Mouse (Mus musculus): ENCODE results near the gene Plbd1. TPM values are rescaled to one million over a fixed set of nuclear protein-coding genes. Genes with fewer than 3 reads are reported as not detected.

Gene Plbd1
- polyA plus RNA-seq, 1 experiment, result 37.1 TPM

GRCm38 (mm10) chr6:136644171-136644570 is 17.6 kb downstream of the Plbd1 start:
- no peaks in the 10 kb centered on the region for H3K4me1 ChIP-seq (replicated peaks; ENCODE audit: control insufficient read depth, insufficient read depth, low read length)
- 98% methylated on average over 2 of the region's 2 CpGs for WGBS
- H3K27ac ChIP-seq (ENCODE audit: control insufficient read depth, insufficient read depth, low read length), result no peak overlapping the region
- H3K36me3 ChIP-seq (ENCODE audit: control insufficient read depth, insufficient read depth, low read length), result no peaks in the 10 kb centered on the region
- H3K27me3 ChIP-seq (ENCODE audit: control insufficient read depth, insufficient read depth, low read length), result no peaks in the 10 kb centered on the region
- no peak for TF ChIP-seq POLR2A (IDR thresholded peaks at IDR 0.05; ENCODE audit: control insufficient read depth, extremely low read depth, insufficient read depth, low read length, poor library complexity)
- TF ChIP-seq CTCF (IDR thresholded peaks at IDR 0.05; ENCODE audit: borderline replicate concordance, control insufficient read depth, extremely low read depth, insufficient read depth, low read length, poor library complexity), result no peak
- no peak overlapping the region for H3K4me3 ChIP-seq (ENCODE audit: control insufficient read depth, insufficient read depth, low read length)
- DNase-seq, result peak; percentile 5

GRCm38 (mm10) chr6:136634982-136635381 is 26.7 kb downstream of the Plbd1 start:
- Histone ChIP-seq H3K36me3 (ENCODE audit: control insufficient read depth, insufficient read depth, low read length) (no peaks in the 10 kb centered on the region), H3K4me3 (ENCODE audit: control insufficient read depth, insufficient read depth, low read length) (no peak overlapping the region), H3K4me1 (replicated peaks; ENCODE audit: control insufficient read depth, insufficient read depth, low read length) (no peaks in the 10 kb centered on the region), H3K27ac (ENCODE audit: control insufficient read depth, insufficient read depth, low read length) (no peak overlapping the region), H3K27me3 (ENCODE audit: control insufficient read depth, insufficient read depth, low read length) (no peaks in the 10 kb centered on the region)
- WGBS, result 60% methylated on average over 3 of the region's 3 CpGs
- TF ChIP-seq POLR2A (IDR thresholded peaks at IDR 0.05; ENCODE audit: control insufficient read depth, extremely low read depth, insufficient read depth, low read length, poor library complexity) (no peak), CTCF (IDR thresholded peaks at IDR 0.05; ENCODE audit: borderline replicate concordance, control insufficient read depth, extremely low read depth, insufficient read depth, low read length, poor library complexity) (no peak)
- no peak for DNase-seq

GRCm38 (mm10) chr6:136633719-136634118 is 28.0 kb downstream of the Plbd1 start:
- no peaks in the 10 kb centered on the region for H3K4me1 ChIP-seq (replicated peaks; ENCODE audit: control insufficient read depth, insufficient read depth, low read length)
- no peaks in the 10 kb centered on the region for H3K36me3 ChIP-seq (ENCODE audit: control insufficient read depth, insufficient read depth, low read length)
- no peak overlapping the region for H3K27ac ChIP-seq (ENCODE audit: control insufficient read depth, insufficient read depth, low read length)
- H3K4me3 ChIP-seq (ENCODE audit: control insufficient read depth, insufficient read depth, low read length), result no peak overlapping the region
- no peaks in the 10 kb centered on the region for H3K27me3 ChIP-seq (ENCODE audit: control insufficient read depth, insufficient read depth, low read length)
- DNase-seq, result no peak
- WGBS, result 87% methylated on average over 6 of the region's 6 CpGs
- TF ChIP-seq POLR2A (IDR thresholded peaks at IDR 0.05; ENCODE audit: control insufficient read depth, extremely low read depth, insufficient read depth, low read length, poor library complexity) (no peak), CTCF (IDR thresholded peaks at IDR 0.05; ENCODE audit: borderline replicate concordance, control insufficient read depth, extremely low read depth, insufficient read depth, low read length, poor library complexity) (no peak)

- TF ChIP-seq POLR2A (IDR thresholded peaks at IDR 0.05; ENCODE audit: control insufficient read depth, extremely low read depth, insufficient read depth, low read length, poor library complexity) (no peak), CTCF (IDR thresholded peaks at IDR 0.05; ENCODE audit: borderline replicate concordance, control insufficient read depth, extremely low read depth, insufficient read depth, low read length, poor library complexity) (no peak)
- WGBS, result 90% methylated on average over 3 of the region's 3 CpGs
- no peak for DNase-seq
- Histone ChIP-seq H3K36me3 (ENCODE audit: control insufficient read depth, insufficient read depth, low read length) (no peaks in the 10 kb centered on the region), H3K4me3 (ENCODE audit: control insufficient read depth, insufficient read depth, low read length) (no peak overlapping the region), H3K4me1 (replicated peaks; ENCODE audit: control insufficient read depth, insufficient read depth, low read length) (no peaks in the 10 kb centered on the region), H3K27ac (ENCODE audit: control insufficient read depth, insufficient read depth, low read length) (no peak overlapping the region), H3K27me3 (ENCODE audit: control insufficient read depth, insufficient read depth, low read length) (no peaks in the 10 kb centered on the region)
Observed at GRCm38 (mm10) chr6:136633154-136633553, 28.6 kb downstream of the Plbd1 start.

- WGBS, result 96% methylated on average over 13 of the region's 13 CpGs
- no peaks in the 10 kb centered on the region for H3K36me3 ChIP-seq (ENCODE audit: control insufficient read depth, insufficient read depth, low read length)
Observed at GRCm38 (mm10) chr6:136631945-136632534, 29.7 kb downstream of the Plbd1 start.

GRCm38 (mm10) chr6:136631519-136631918 is 30.2 kb downstream of the Plbd1 start:
- no peaks in the 10 kb centered on the region for H3K4me1 ChIP-seq (replicated peaks; ENCODE audit: control insufficient read depth, insufficient read depth, low read length)
- no peak for TF ChIP-seq POLR2A (IDR thresholded peaks at IDR 0.05; ENCODE audit: control insufficient read depth, extremely low read depth, insufficient read depth, low read length, poor library complexity)
- TF ChIP-seq CTCF (IDR thresholded peaks at IDR 0.05; ENCODE audit: borderline replicate concordance, control insufficient read depth, extremely low read depth, insufficient read depth, low read length, poor library complexity), result no peak
- no peaks in the 10 kb centered on the region for H3K27me3 ChIP-seq (ENCODE audit: control insufficient read depth, insufficient read depth, low read length)
- 97% methylated on average over 8 of the region's 8 CpGs for WGBS
- DNase-seq, result no peak
- no peak overlapping the region for H3K27ac ChIP-seq (ENCODE audit: control insufficient read depth, insufficient read depth, low read length)
- H3K4me3 ChIP-seq (ENCODE audit: control insufficient read depth, insufficient read depth, low read length), result no peak overlapping the region
- H3K36me3 ChIP-seq (ENCODE audit: control insufficient read depth, insufficient read depth, low read length), result no peaks in the 10 kb centered on the region

More at GRCm38 (mm10) chr6:136631945-136632534, 29.7 kb downstream of the Plbd1 start:
- no peak overlapping the region for H3K4me3 ChIP-seq (ENCODE audit: control insufficient read depth, insufficient read depth, low read length)
- DNase-seq, result no peak
- H3K4me1 ChIP-seq (replicated peaks; ENCODE audit: control insufficient read depth, insufficient read depth, low read length), result no peaks in the 10 kb centered on the region
- TF ChIP-seq CTCF (IDR thresholded peaks at IDR 0.05; ENCODE audit: borderline replicate concordance, control insufficient read depth, extremely low read depth, insufficient read depth, low read length, poor library complexity), result no peak
- TF ChIP-seq POLR2A (IDR thresholded peaks at IDR 0.05; ENCODE audit: control insufficient read depth, extremely low read depth, insufficient read depth, low read length, poor library complexity), result no peak
- no peak overlapping the region for H3K27ac ChIP-seq (ENCODE audit: control insufficient read depth, insufficient read depth, low read length)
- no peaks in the 10 kb centered on the region for H3K27me3 ChIP-seq (ENCODE audit: control insufficient read depth, insufficient read depth, low read length)

GRCm38 (mm10) chr6:136629639-136630038 is 32.1 kb downstream of the Plbd1 start:
- Histone ChIP-seq H3K4me3 (ENCODE audit: control insufficient read depth, insufficient read depth, low read length) (no peak overlapping the region), H3K27ac (ENCODE audit: control insufficient read depth, insufficient read depth, low read length) (no peak overlapping the region), H3K4me1 (replicated peaks; ENCODE audit: control insufficient read depth, insufficient read depth, low read length) (no peaks in the 10 kb centered on the region), H3K27me3 (ENCODE audit: control insufficient read depth, insufficient read depth, low read length) (no peaks in the 10 kb centered on the region), H3K36me3 (ENCODE audit: control insufficient read depth, insufficient read depth, low read length) (no peaks in the 10 kb centered on the region)
- DNase-seq, result no peak
- WGBS, result 98% methylated on average over 5 of the region's 5 CpGs
- TF ChIP-seq CTCF (IDR thresholded peaks at IDR 0.05; ENCODE audit: borderline replicate concordance, control insufficient read depth, extremely low read depth, insufficient read depth, low read length, poor library complexity) (no peak), POLR2A (IDR thresholded peaks at IDR 0.05; ENCODE audit: control insufficient read depth, extremely low read depth, insufficient read depth, low read length, poor library complexity) (no peak)
